Mouse (Mus musculus) forebrain, embryonic 12.5 days (tissue): Measurements from ENCODE around the gene Fam198a. TPM values are rescaled to one million over a fixed set of nuclear protein-coding genes. Genes with fewer than 3 reads are reported as not detected.

ENCODE experiments used
- ATAC-seq: fragments of 200-750 bp; cut with Nextera tagmentation; 2 replicates; pipeline ENCODE4 v1.8.0; 2017; ENCODE audit warnings: moderate TSS enrichment; ENCODE audit not compliant: low FRiP score
- H3K27ac ChIP-seq: fragments of 300-500 bp; sonication (generic); 2 replicates; pipeline ENCODE4 v1.5.1; 2016; ENCODE audit warnings: mild to moderate bottlenecking
- H3K27me3 ChIP-seq: fragments of 300-500 bp; sonication (generic); 2 replicates; pipeline ENCODE4 v1.6.1; 2016; ENCODE audit warnings: mild to moderate bottlenecking
- H3K36me3 ChIP-seq: fragments of 300-500 bp; sonication (generic); replicated peaks from 2 replicates; pipeline ENCODE4 v1.6.1; 2016; ENCODE audit warnings: mild to moderate bottlenecking
- H3K4me1 ChIP-seq: fragments of 300-500 bp; sonication (generic); 2 replicates; pipeline ENCODE4 v1.6.1; 2016
- H3K4me2 ChIP-seq: fragments of 300-500 bp; sonication (generic); 2 replicates; pipeline ENCODE4 v1.6.1; 2016; ENCODE audit warnings: mild to moderate bottlenecking, moderate library complexity
- H3K4me3 ChIP-seq: fragments of 300-500 bp; sonication (generic); replicated peaks from 2 replicates; pipeline ENCODE4 v1.5.1; 2016; ENCODE audit warnings: mild to moderate bottlenecking
- H3K9ac ChIP-seq: fragments of 300-500 bp; sonication (generic); 2 replicates; pipeline ENCODE4 v1.6.1; 2016; ENCODE audit warnings: mild to moderate bottlenecking
- H3K9me3 ChIP-seq: fragments of 300-500 bp; sonication (generic); 2 replicates; pipeline ENCODE4 v1.6.1; 2016
- WGBS: fragments of 180-500 bp; shearing (Covaris S2); methylation state at CpG from one replicate; pipeline ENCODE4 v1.1.7; 2016; 5-methylcytosine and 5-hydroxymethylcytosine counted together
- polyA plus RNA-seq: library from polyadenylated mRNA; unstranded; fragments of >200 nt; fragmentation: Nextera tagmentation; extraction: Ambion mirVana; gene quantifications from 2 replicates; pipeline ENCODE4 v1.2.1, GENCODE M21; 2016

Fam198a gene
- polyA plus RNA-seq, 1 experiment from 2014 or later: 1.2 TPM

DNA sequence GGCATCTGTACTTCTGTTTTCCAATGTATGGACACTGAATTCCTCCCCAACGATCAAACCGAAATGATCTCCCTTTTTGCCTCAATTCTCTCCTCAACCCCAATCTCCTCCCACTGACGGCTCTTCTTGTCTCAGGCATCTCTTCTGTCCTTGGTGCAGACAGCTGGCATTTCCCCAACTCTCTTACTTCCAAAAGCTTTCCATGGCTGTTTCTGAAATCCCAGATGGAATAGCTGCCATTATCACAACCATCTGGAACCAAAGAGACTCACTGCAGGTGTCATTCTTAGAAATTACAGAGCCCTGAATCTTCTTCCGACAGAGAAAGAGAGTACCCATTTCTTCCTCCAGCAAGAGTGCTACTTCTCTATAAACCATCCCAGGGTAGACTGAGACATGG lies 15.9 kb upstream of the Fam198a start:
- Histone ChIP-seq H3K4me2 (no peak overlapping the region), H3K9ac (no peak overlapping the region), H3K4me1 (no peaks in the 10 kb centered on the region), H3K4me3 (no peak overlapping the region), H3K27ac (no peak overlapping the region), H3K9me3 (no peaks in the 10 kb centered on the region), H3K36me3 (no peaks in the 10 kb centered on the region), H3K27me3 (peaks cover 6% of the 10 kb centered on the region; the same call in 1 of the 2 replicates)
- WGBS: 86% methylated on average over 4 of the region's 4 CpGs
- ATAC-seq: no peak

DNA sequence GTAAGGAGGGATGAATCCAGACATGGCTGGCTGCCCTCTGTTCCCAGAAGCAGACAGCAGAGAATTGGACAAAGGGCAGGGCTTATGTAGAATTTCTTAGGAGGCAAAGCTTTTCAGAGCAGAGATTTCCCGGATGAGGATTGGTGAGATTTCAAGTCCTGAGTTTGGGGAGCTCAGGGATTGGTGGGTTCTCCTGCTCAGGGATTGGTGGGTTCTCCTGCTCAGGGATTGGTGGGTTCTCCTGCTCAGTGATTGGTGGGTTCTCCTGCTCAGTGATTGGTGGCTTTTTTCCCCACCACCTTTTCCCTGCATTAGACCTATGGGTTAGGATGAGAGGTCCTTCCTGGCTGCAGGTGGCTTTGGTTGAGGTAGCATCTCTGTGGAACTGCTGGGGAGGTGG lies 13.8 kb upstream of the Fam198a start:
- no peak overlapping the region for H3K27ac ChIP-seq
- no peaks in the 10 kb centered on the region for H3K9me3 ChIP-seq
- peak overlapping the region; percentile 51 for H3K4me2 ChIP-seq
- H3K36me3 ChIP-seq: no peaks in the 10 kb centered on the region
- no peak overlapping the region for H3K4me3 ChIP-seq
- H3K9ac ChIP-seq: no peak overlapping the region
- H3K4me1 ChIP-seq: no peaks in the 10 kb centered on the region
- ATAC-seq: peak; percentile 55
- peaks cover 6% of the 10 kb centered on the region; the same call in 1 of the 2 replicates for H3K27me3 ChIP-seq
- WGBS: 83% methylated on average over 1 of the region's 1 CpGs

DNA sequence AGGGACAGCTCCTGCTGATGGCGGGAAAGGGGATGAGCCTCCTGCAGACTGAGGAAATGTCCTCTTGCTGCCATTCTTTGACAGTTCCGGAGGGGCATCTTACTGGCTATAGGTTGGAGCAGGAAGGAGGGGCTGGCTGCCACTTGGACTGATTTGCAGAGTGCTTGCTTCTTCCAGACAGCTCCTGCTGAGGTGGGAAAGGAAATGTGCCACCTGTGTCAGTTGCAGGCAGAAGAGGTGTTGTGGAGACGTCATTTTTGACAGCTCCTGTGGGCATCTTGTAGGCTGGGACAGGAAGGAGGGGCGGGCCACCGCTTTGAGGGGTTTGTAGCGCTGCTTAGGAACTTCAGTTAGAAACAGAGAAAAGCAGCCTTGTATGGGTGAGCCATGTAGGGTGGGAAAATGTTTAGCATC lies 13.3 kb upstream of the Fam198a start:
- Histone ChIP-seq H3K9me3 (no peaks in the 10 kb centered on the region), H3K4me1 (no peaks in the 10 kb centered on the region), H3K27ac (no peak overlapping the region), H3K4me3 (peak overlapping the region; percentile 45), H3K9ac (peak overlapping the region; percentile 54; the same call in 1 of the 2 replicates), H3K36me3 (no peaks in the 10 kb centered on the region), H3K27me3 (peaks cover 2% of the 10 kb centered on the region; the same call in 1 of the 2 replicates), H3K4me2 (peak overlapping the region; percentile 51)
- ATAC-seq: peak; percentile 49; the same call in 1 of the 2 replicates
- 76% methylated on average over 6 of the region's 6 CpGs for WGBS

DNA sequence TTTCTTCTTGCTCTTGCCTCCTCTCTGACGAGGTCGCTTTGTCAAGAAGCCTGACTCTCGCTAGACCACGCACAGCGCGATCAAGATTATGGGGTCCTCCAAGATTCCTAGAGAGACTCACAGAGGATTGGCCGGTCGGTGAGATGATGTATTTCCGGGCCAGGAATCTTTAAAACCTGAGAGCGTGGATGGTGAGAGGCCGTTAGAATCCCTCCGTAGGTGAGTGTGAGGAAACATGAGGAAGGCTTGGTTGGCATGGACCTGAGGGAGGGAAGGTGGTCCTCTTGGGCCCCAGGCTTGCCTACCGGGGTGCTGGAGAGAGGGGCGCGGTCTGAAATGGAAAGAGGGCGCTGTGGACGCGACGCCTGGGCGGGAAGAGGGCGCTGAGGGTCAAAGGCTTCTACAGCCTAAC lies 12.8 kb upstream of the Fam198a start:
- Histone ChIP-seq H3K4me1 (no peaks in the 10 kb centered on the region), H3K36me3 (no peaks in the 10 kb centered on the region), H3K27ac (no peak overlapping the region), H3K9ac (peak overlapping the region; percentile 54), H3K4me2 (peak overlapping the region; percentile 51), H3K4me3 (peak overlapping the region; percentile 45), H3K9me3 (no peaks in the 10 kb centered on the region), H3K27me3 (no peaks in the 10 kb centered on the region)
- WGBS: 70% methylated on average over 21 of the region's 21 CpGs
- ATAC-seq: peak; percentile 49; the same call in 1 of the 2 replicates

DNA sequence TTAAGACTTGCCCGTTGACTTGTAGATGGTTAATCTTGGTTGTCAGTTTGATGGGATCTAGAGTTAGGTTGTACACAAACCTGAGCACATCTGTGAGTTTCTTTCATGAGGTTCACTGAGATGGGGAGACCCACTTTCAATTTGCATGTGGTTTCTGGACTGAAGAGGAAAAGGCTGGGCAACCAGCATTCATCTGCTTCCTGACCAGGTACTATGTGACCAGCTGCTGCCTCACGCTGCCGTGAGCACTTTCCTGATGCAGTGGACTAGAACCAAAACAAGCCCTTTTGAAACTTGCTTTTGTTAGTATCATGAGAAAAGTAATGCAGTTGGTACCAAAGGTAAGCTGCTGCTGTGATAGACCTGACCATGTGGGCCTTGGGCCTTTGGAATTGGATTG lies 7.8 kb upstream of the Fam198a start:
- WGBS: 88% methylated on average over 3 of the region's 3 CpGs
- no peak for ATAC-seq
- no peak overlapping the region for H3K4me3 ChIP-seq
- H3K36me3 ChIP-seq: no peaks in the 10 kb centered on the region
- no peak overlapping the region for H3K27ac ChIP-seq
- H3K27me3 ChIP-seq: 0 out of 2 replicates have a peak, but pooled peaks cover 4% of the 10 kb centered on the region
- H3K9ac ChIP-seq: no peak overlapping the region
- no peaks in the 10 kb centered on the region for H3K4me1 ChIP-seq
- no peaks in the 10 kb centered on the region for H3K9me3 ChIP-seq
- H3K4me2 ChIP-seq: no peak overlapping the region

DNA sequence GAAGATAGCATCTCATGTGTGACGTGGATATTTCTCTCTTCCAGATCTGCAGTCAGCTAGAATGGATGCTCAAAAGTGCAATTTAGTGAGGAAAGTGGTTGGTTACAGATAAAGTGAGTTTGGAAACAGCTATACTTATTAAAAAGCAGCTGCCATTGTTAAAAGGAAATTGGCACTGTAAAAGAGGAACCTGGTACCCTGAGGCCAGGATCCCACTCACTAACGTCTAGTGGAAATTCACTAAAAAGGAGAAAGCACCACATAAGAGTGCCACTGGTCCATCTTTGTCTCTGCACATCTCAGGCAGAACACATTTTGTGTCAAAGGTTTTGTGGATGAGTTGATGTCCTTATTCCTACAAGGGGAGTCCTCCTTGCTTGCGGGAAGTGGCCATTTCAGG lies 7.2 kb upstream of the Fam198a start:
- H3K4me3 ChIP-seq: no peak overlapping the region
- H3K36me3 ChIP-seq: no peaks in the 10 kb centered on the region
- no peaks in the 10 kb centered on the region for H3K4me1 ChIP-seq
- no peak overlapping the region for H3K4me2 ChIP-seq
- H3K9ac ChIP-seq: no peak overlapping the region
- 82% methylated on average over 3 of the region's 3 CpGs for WGBS
- H3K27me3 ChIP-seq: 0 out of 2 replicates have a peak, but pooled peaks cover 4% of the 10 kb centered on the region
- ATAC-seq: no peak
- no peaks in the 10 kb centered on the region for H3K9me3 ChIP-seq
- no peak overlapping the region for H3K27ac ChIP-seq

DNA sequence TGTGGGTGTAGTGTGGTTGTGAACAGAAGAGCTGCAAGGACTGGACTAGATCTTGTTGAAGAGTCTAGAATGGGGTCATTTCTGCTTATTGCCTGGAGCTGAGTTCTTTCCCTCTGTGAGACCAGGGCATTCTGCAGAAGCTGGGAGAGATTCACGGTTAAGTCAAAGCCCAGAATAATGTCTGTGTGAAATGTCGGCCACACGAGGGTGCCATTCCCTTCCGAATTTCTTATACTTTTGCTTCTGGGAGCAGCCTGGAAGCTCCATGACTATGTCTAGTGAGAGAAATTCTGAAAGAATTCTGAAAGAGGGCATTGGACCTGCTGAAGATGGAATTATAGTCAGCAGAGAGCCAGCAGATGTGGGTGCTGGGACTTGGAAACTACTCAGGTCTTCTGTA lies 3.0 kb upstream of the Fam198a start:
- WGBS: 17% methylated on average over 4 of the region's 4 CpGs
- Histone ChIP-seq H3K4me1 (peaks cover 11% of the 10 kb centered on the region), H3K4me2 (no peak overlapping the region), H3K9me3 (no peaks in the 10 kb centered on the region), H3K36me3 (no peaks in the 10 kb centered on the region), H3K27ac (no peak overlapping the region), H3K4me3 (no peak overlapping the region), H3K9ac (no peak overlapping the region), H3K27me3 (0 out of 2 replicates have a peak, but pooled peaks cover 4% of the 10 kb centered on the region)
- ATAC-seq: no peak

DNA sequence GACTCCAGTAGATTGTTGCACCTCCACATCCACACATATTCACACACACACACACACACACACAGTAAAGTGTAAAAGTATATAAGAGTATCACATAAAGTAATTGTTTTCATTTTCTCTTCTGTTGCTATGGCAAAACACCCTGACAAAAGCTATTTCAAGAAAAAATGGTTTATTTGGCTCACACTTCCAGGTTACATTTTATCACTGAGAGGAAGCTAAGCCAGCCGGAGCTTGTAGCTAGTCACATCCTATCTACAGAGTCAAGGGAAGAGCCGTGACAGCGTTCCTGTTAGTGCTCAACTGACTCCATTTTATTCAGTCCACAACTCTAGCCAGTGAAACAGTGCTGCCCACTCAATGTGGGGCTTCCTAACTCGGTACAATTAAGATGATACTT lies 2.4 kb upstream of the Fam198a start:
- no peak for ATAC-seq
- no peaks in the 10 kb centered on the region for H3K36me3 ChIP-seq
- no peak overlapping the region for H3K27ac ChIP-seq
- no peak overlapping the region for H3K9ac ChIP-seq
- H3K27me3 ChIP-seq: 0 out of 2 replicates have a peak, but pooled peaks cover 4% of the 10 kb centered on the region
- no peak overlapping the region for H3K4me3 ChIP-seq
- WGBS: 82% methylated on average over 4 of the region's 4 CpGs
- H3K9me3 ChIP-seq: no peaks in the 10 kb centered on the region
- peaks cover 11% of the 10 kb centered on the region for H3K4me1 ChIP-seq
- H3K4me2 ChIP-seq: no peak overlapping the region

DNA sequence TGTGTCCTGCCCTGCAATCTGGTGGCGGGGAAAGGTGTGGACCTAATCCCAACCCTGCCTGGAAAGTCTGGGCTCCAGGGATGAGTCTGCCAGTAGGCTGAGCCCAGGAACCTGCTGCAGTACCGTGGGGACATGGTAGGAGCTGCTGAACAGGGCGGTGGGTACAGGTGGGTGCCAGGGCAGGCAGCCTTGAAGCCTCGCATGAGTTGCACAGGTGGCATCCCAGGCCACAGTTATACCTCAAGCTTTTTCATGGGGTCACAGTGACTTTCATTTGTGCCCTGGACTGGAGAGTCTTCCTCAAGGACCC lies 281 bp downstream of the Fam198a start:
- H3K9ac ChIP-seq: peak overlapping the region; percentile 29; the same call in 1 of the 2 replicates
- H3K9me3 ChIP-seq: no peaks in the 10 kb centered on the region
- H3K4me3 ChIP-seq: peak overlapping the region; percentile 21
- H3K27me3 ChIP-seq: 0 out of 2 replicates have a peak, but pooled peaks cover 4% of the 10 kb centered on the region
- H3K4me1 ChIP-seq: peaks cover 11% of the 10 kb centered on the region
- peak; percentile 27; the same call in 1 of the 2 replicates for ATAC-seq
- H3K27ac ChIP-seq: peak overlapping the region; percentile 65
- H3K36me3 ChIP-seq: no peaks in the 10 kb centered on the region
- H3K4me2 ChIP-seq: peak overlapping the region; percentile 50
- 46% methylated on average over 4 of the region's 4 CpGs for WGBS

DNA sequence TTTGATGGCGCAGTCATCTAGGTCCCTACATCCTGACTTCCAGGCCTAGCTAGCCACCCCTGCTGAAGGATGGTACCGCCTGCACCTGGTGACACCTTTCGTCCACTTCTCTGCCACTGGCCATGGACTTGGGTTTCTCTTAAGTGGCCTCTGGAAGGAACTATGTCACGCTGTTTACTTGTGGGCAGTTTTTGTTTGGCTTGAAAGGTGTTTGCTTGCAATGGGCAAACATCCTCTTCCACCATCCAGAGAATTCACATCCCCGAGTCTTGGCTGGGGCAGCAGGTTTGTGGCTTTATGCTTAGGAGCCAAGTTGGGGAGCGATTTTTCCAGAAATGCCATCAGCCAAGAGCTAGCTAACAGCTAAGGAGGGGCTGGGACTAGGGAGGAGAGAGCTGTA lies 1.8 kb downstream of the Fam198a start:
- Histone ChIP-seq H3K9ac (no peak overlapping the region), H3K9me3 (no peaks in the 10 kb centered on the region), H3K4me3 (no peak overlapping the region), H3K4me1 (peaks cover 11% of the 10 kb centered on the region), H3K27ac (no peak overlapping the region), H3K4me2 (no peak overlapping the region), H3K36me3 (no peaks in the 10 kb centered on the region), H3K27me3 (0 out of 2 replicates have a peak, but pooled peaks cover under 1% of the 10 kb centered on the region)
- 92% methylated on average over 6 of the region's 6 CpGs for WGBS
- no peak for ATAC-seq

DNA sequence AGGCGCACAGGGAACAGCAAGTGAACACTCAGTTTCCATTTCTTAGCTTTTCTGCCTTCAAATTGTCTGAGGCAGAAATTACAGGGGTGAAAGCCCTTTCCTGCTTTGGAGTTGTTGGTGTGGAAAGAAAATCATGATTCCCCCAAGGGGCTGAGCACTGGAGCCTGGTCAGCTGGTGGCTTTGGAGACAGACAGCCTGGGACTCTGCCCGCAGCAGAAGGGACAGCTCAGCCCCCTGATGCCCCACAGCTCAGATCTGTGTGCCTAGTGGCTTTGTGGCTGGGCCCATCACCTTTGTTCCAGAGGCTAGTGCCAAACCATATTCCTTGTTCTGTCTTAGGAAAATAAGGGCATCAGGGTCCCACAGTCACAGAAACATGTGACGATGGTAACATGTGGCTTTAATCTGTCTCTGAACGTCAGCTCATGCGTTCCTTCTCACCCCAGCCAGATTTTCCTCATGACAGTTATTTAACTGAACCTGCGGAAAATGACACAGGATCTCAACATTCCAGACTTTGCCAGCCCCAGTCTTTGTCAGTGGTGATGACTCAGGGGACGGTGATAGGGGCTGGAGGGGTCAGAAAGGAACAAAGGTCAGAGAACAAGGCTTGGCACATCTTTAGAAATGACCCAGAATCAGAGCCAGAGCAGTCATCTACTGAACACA lies 9.3 kb downstream of the Fam198a start:
- Histone ChIP-seq H3K4me2 (no peak overlapping the region), H3K4me3 (no peak overlapping the region), H3K9me3 (no peaks in the 10 kb centered on the region), H3K27me3 (no peaks in the 10 kb centered on the region), H3K9ac (no peak overlapping the region), H3K36me3 (no peaks in the 10 kb centered on the region), H3K4me1 (peaks cover 5% of the 10 kb centered on the region; the same call in 1 of the 2 replicates), H3K27ac (no peak overlapping the region)
- 64% methylated on average over 7 of the region's 7 CpGs for WGBS
- ATAC-seq: no peak

DNA sequence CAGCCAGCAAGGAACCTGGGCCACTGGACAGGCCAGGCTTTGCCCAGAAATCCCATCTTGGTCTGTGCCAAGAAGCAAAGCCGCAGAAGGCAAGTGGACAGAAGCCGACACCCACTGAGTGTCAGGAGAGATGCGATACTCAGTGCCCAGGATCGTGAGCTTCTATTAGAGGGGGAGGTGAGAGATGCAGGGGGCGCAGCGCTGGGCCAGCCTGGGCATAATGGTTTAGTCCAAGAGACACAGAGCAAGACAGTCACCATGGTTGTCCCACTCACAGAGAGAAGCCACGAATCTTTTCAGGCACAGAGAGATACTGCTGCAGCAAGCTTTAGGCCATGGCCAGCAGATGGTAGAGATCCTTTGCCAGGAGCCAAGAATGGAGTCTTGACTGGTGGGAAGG lies 14.2 kb downstream of the Fam198a start:
- Histone ChIP-seq H3K27ac (no peak overlapping the region), H3K27me3 (no peaks in the 10 kb centered on the region), H3K9ac (no peak overlapping the region), H3K4me2 (no peak overlapping the region), H3K36me3 (no peaks in the 10 kb centered on the region), H3K4me1 (no peaks in the 10 kb centered on the region), H3K9me3 (no peaks in the 10 kb centered on the region), H3K4me3 (no peak overlapping the region)
- no peak for ATAC-seq
- WGBS: 92% methylated on average over 7 of the region's 7 CpGs

DNA sequence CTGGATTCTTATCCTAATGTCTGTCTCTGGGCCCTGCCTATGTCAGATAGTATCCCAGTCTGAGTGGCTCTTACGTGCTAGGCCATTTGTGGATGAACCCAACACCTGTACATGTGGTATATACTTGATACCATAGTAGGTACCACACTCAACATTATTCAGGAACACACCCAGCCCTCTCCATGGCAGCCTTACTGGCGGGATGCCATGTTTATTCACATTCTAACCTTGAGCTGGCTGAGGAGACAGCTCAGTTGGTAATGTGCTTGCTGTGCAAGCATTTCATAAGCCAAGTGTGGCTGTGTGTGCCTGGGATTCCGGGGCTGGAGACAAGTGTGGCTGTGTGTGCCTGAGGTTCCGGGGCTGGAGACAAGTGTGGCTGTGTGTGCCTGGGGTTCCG lies 17.5 kb downstream of the Fam198a start:
- Histone ChIP-seq H3K4me1 (no peaks in the 10 kb centered on the region), H3K9ac (no peak overlapping the region), H3K27ac (no peak overlapping the region), H3K9me3 (no peaks in the 10 kb centered on the region), H3K4me2 (no peak overlapping the region), H3K4me3 (no peak overlapping the region), H3K36me3 (no peaks in the 10 kb centered on the region), H3K27me3 (no peaks in the 10 kb centered on the region; the same call in 1 of the 2 replicates)
- ATAC-seq: no peak
- 85% methylated on average over 5 of the region's 5 CpGs for WGBS
